Mouse (Mus musculus): Measurements from ENCODE around the gene Nav2.

- TF ChIP-seq CTCF (IDR thresholded peaks at IDR 0.05; ENCODE audit: low read depth), result no peak
- TF ChIP-seq EP300 (optimal IDR thresholded peaks at IDR 0.05), result no peak
Measured at GRCm38 (mm10) chr7:49542135-49542534, 633.6 kb downstream of the Nav2 start.
